In genomic region chr1:43879896-43880295, GRCm38 (mm10) we compare ENCODE assay signal across 14 mouse cellular contexts.
"Had no signal": no experiment of that assay in that cellular context is flagged by ENCODE, and none has a peak within 500 bp of the region (broad histone marks: within the 10 kb centered on the region; RNA-seq: fewer than 3 reads in every experiment).

No protein-coding gene starts in this region.

- DNase-seq: gastrocnemius, postnatal 10 days; gastrocnemius, postnatal 25 days; heart, adult 11 months; heart, adult 2 months; heart, postnatal 14 days; heart, postnatal 36 days; kidney, adult 11 months; kidney, adult 2 months; kidney, adult 9 months; kidney, postnatal 14 days; kidney, postnatal 36 days; layer of hippocampus, adult 9-11 months; layer of hippocampus, postnatal 36 days; left cerebral cortex, postnatal 4 days had no signal
